Mouse (Mus musculus): ENCODE measurements at regions not wholly inside any gene's neighbourhood (a gene's known extent, or its start where the extent isn't known, plus 50 kb on each side); places are given as distances from the start of the nearest gene placed in this dataset.

DNA sequence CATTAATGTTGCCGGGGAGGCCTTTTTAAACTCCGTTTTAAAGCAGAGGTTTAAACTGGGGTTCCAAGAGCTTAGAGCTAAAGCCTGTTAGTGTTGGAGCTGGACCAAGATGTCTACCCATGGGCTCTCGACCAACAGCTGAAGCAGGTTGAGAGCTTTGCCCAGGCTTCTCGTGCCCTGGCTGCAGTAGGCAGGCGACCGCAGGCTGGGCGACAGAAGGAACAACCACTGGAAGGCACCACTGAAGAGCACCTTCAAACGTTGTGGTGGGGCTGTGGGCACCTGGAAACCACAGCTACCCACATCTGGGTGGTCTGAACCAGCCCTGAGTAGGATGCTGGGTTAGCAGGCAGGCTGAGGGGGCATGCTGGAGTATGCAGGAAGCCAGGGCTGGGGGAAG lies 141.7 kb upstream of the 1600014C23Rik start:
- TF ChIP-seq GATA1 (IDR thresholded peaks at IDR 0.05; ENCODE audit: borderline replicate concordance, low read length): no peak
- no peak for TF ChIP-seq FLI1 (IDR thresholded peaks at IDR 0.05; ENCODE audit: low read length)
